Mouse (Mus musculus) stomach, embryonic 16.5 days (tissue): ENCODE data around the gene Zfp874a. TPM values are rescaled to one million over a fixed set of nuclear protein-coding genes. Genes with fewer than 3 reads are reported as not detected.
A peak's percentile ranks its signal among the peaks of the same experiment; 100 is the strongest.

ENCODE experiments used
- ATAC-seq: fragments of 200-750 bp; cut with Nextera tagmentation; 2 replicates; pipeline ENCODE4 v1.8.0; 2017; ENCODE audit warnings: moderate number of reproducible peaks, moderate TSS enrichment; ENCODE audit not compliant: insufficient read depth, low FRiP score
- H3K27ac ChIP-seq: fragments of 300-500 bp; sonication (generic); 2 replicates; pipeline ENCODE4 v1.5.1; 2014; ENCODE audit warnings: low read length
- H3K27me3 ChIP-seq: fragments of 300-500 bp; sonication (generic); 2 replicates; pipeline ENCODE4 v1.6.1; 2014; ENCODE audit warnings: low read length, control low read depth, mixed read lengths; ENCODE audit not compliant: control insufficient read depth, insufficient read depth
- H3K36me3 ChIP-seq: fragments of 300-500 bp; sonication (generic); 2 replicates; pipeline ENCODE4 v1.6.1; 2014; ENCODE audit warnings: low read length; ENCODE audit not compliant: control insufficient read depth, insufficient read depth
- H3K4me1 ChIP-seq: fragments of 300-500 bp; sonication (generic); 2 replicates; pipeline ENCODE4 v1.6.1; 2014; ENCODE audit warnings: low read length, control low read depth, mixed read lengths; ENCODE audit not compliant: control insufficient read depth, insufficient read depth
- H3K4me2 ChIP-seq: fragments of 300-500 bp; sonication (generic); 2 replicates; pipeline ENCODE4 v1.6.1; 2014; ENCODE audit warnings: low read depth, low read length, mixed read lengths
- H3K4me3 ChIP-seq: fragments of 300-500 bp; sonication (generic); replicated peaks from 2 replicates; pipeline ENCODE4 v1.5.1; 2014; ENCODE audit warnings: mild to moderate bottlenecking, low read length
- H3K9ac ChIP-seq: fragments of 300-500 bp; sonication (generic); 2 replicates; pipeline ENCODE4 v1.6.1; 2014; ENCODE audit warnings: low read length
- H3K9me3 ChIP-seq: fragments of 300-500 bp; sonication (generic); replicated peaks from 2 replicates; pipeline ENCODE4 v1.6.1; 2016; ENCODE audit warnings: low read length, control low read depth; ENCODE audit not compliant: control insufficient read depth
- WGBS: fragments of 180-500 bp; shearing (Covaris S2); extraction: QIAGEN DNeasy Blood & Tissue Kit; methylation state at CpG from one replicate; pipeline ENCODE4 v1.1.7; 2014; 5-methylcytosine and 5-hydroxymethylcytosine counted together
- polyA plus RNA-seq: library from polyadenylated mRNA; unstranded; fragments of >200 nt; fragmentation: Nextera tagmentation; extraction: Ambion mirVana; gene quantifications from 2 replicates; pipeline ENCODE4 v1.2.1, GENCODE M21; 2015

Gene Zfp874a
- polyA plus RNA-seq, result 8.9 and 9.8 TPM in 2 replicates

DNA sequence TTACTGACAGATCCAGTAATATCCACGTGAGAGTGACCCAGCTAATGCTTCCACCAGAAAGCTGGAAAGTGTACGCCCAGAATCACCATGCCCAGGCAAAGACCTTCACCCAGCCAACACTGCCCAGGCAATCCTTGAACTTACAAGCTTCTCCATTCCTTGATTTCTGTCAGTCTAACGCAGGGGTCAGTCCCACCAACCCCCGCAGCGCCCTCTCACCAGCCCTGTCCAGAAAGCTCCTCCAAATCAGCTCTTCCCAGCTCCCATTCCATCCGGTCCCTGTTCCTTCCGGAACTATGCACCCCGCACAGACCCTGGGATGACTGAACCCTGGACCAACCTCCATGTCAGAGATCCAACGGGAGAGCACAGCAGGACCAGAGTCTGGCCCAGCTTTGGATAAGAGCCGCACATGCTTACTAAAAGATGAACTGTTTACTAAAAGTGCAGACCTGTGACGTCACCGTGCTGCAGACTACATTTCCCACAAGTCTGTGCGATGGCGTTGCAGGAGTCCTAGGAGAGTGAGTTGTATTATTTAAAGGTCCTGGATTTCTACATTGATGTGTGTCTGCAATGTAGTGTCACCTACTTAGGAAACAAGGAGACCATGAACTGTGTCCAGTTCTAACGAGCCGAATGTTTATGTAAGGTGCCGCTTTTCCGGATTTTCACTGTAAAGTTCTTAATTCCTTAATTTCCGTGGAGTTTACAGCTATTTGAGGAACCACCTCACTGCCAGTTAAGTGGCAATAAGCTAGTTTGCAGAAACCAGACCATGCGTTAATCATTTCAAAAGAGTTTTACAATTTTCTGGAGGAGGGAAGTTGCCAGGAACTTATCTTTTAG, at the start of gene Zfp874a:
Zfp874a (minus strand) TSS at position 453 of the 849 bp plus-strand sequence.
- H3K4me3 ChIP-seq, result peak within 1 kb of the TSS; percentile 68
- peak within 1 kb of the TSS; percentile 49 for H3K27ac ChIP-seq
- 0 out of 2 replicates have a peak, but pooled peaks cover 3% of the 10 kb centered on the region for H3K4me1 ChIP-seq
- H3K9me3 ChIP-seq, result no peaks in the 10 kb centered on the region
- H3K4me2 ChIP-seq, result peak within 1 kb of the TSS; percentile 75
- under 1% methylated on average over 20 of the region's 20 CpGs for WGBS
- peak; percentile 96 for ATAC-seq
- H3K27me3 ChIP-seq, result no peaks in the 10 kb centered on the region
- H3K36me3 ChIP-seq, result peaks cover 5% of the 10 kb centered on the region; the same call in 1 of the 2 replicates
- H3K9ac ChIP-seq, result peak within 1 kb of the TSS; percentile 78

DNA sequence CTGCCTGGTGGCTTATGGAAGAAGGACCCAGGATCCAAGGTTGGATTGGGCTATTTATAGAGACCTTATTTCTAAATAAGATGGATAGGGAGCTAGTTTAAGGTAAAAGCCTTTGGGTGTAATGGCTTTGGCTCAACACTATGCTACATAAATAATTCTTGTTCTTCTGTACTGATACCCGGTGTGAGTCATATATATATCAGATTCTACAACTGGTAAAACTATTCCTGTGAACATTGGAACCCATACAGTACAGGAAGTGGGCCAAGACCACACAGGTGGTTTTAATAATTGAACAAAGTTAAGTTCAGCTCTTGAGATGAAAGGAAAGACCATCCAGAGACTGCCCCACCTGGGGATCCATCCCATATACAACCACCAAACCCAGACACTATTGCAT, 49.5 kb upstream of the Zfp874a start:
- Histone ChIP-seq H3K36me3 (no peaks in the 10 kb centered on the region), H3K27me3 (no peaks in the 10 kb centered on the region), H3K4me2 (no peak overlapping the region), H3K9ac (no peak overlapping the region), H3K9me3 (no peaks in the 10 kb centered on the region), H3K27ac (no peak overlapping the region), H3K4me1 (peaks cover 8% of the 10 kb centered on the region; the same call in 1 of the 2 replicates), H3K4me3 (no peak overlapping the region)
- ATAC-seq, result no peak
- WGBS, result 75% methylated on average over 1 of the region's 1 CpGs

DNA sequence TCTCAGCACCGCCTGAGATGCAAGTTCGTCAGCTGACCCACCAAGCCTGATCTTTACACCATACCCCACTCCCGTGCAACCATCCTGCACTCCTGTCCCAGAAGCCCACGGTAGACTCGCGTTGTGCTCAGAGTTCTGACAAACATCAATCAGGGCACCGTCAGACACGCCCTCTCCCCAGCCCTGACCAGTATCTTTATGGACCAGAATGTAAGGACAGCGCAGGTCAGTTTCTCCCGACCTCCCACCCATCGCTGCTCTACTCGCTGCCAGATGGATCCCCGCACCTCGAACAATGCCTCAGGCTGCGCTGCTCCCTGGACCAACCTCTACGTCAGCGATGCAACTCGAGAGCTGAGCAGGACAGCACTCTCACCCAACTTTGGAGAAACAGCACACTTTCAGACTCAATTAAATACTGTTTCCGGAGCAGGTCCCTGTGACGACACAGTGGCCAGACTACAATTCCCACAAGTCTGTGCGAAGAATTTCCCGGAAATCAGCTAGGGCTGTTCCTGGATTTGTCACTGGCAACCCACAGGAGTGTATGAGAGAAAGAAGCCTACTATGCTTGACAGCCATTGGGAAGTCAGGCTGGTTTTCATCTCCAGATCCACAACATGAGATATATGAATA, 48.8 kb upstream of the Zfp874a start, which contains the start of gene Zfp58:
Zfp58 (minus strand) TSS at position 472 of the 636 bp plus-strand sequence.
- peaks cover 8% of the 10 kb centered on the region; the same call in 1 of the 2 replicates for H3K4me1 ChIP-seq
- no peaks in the 10 kb centered on the region for H3K27me3 ChIP-seq
- ATAC-seq, result peak; percentile 96
- peak within 1 kb of the TSS; percentile 51 for H3K27ac ChIP-seq
- no peaks in the 10 kb centered on the region for H3K9me3 ChIP-seq
- peaks cover 2% of the 10 kb centered on the region; the same call in 1 of the 2 replicates for H3K36me3 ChIP-seq
- peak within 1 kb of the TSS; percentile 89 for H3K9ac ChIP-seq
- peak within 1 kb of the TSS; percentile 88 for H3K4me3 ChIP-seq
- whole genome bisulfite sequencing, result 1% methylated on average over 22 of the region's 22 CpGs
- peak within 1 kb of the TSS; percentile 80 for H3K4me2 ChIP-seq

DNA sequence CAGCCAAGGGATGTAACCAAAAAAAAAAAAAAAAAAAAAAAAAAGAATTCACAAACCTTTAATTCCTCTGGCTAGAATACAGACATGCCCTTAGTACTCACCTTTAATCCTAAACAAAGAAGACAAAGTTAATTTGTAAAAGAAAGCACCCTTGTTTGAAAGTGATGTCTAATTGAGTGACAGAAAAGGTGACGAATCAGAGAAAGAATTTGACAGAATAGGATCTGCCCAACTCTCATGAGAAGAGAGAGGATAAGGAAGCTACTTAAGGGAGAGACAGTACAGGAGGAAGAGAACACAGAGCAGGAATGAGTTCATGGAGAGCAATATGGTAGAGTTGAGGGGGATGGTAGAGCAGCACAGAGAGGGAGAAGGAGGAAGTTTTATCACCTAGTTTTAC, 44.2 kb upstream of the Zfp874a start:
- 96% methylated on average over 1 of the region's 1 CpGs for WGBS
- ATAC-seq, result no peak
- H3K4me1 ChIP-seq, result peaks cover 8% of the 10 kb centered on the region; the same call in 1 of the 2 replicates

DNA sequence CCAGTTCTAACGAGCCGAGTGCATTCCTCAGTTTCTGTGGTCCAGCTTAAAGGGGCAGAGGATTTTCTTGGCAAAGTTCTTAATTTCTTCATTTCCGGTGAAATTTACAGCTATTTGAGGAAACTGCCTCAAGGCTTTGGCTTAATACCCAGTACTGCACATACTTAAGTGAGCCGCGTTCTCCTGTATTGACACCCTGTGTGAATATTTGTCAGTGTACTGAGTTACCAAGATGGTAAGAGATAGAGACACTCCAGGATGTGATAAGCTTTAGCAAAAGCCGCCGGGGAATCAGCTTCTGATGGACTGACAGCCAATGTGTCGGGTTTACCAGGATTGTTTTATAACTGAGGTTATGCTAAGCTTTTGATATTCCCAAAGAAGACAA, 33.0 kb upstream of the Zfp874a start:
- WGBS, result 34% methylated on average over 8 of the region's 8 CpGs
- Histone ChIP-seq H3K36me3 (peaks cover 8% of the 10 kb centered on the region), H3K4me1 (peaks cover 4% of the 10 kb centered on the region), H3K9ac (peak overlapping the region; percentile 56), H3K4me3 (peak overlapping the region; percentile 63), H3K4me2 (peak overlapping the region; percentile 60), H3K27me3 (no peaks in the 10 kb centered on the region), H3K27ac (no peak overlapping the region), H3K9me3 (no peaks in the 10 kb centered on the region)
- peak; percentile 18; the same call in 1 of the 2 replicates for ATAC-seq

More for the DNA sequence above, 44.2 kb upstream of the Zfp874a start:
- Histone ChIP-seq H3K36me3 (peaks cover 45% of the 10 kb centered on the region), H3K27ac (no peak overlapping the region), H3K9ac (no peak overlapping the region), H3K27me3 (no peaks in the 10 kb centered on the region), H3K4me3 (no peak overlapping the region), H3K4me2 (no peak overlapping the region), H3K9me3 (peaks cover 14% of the 10 kb centered on the region)

DNA sequence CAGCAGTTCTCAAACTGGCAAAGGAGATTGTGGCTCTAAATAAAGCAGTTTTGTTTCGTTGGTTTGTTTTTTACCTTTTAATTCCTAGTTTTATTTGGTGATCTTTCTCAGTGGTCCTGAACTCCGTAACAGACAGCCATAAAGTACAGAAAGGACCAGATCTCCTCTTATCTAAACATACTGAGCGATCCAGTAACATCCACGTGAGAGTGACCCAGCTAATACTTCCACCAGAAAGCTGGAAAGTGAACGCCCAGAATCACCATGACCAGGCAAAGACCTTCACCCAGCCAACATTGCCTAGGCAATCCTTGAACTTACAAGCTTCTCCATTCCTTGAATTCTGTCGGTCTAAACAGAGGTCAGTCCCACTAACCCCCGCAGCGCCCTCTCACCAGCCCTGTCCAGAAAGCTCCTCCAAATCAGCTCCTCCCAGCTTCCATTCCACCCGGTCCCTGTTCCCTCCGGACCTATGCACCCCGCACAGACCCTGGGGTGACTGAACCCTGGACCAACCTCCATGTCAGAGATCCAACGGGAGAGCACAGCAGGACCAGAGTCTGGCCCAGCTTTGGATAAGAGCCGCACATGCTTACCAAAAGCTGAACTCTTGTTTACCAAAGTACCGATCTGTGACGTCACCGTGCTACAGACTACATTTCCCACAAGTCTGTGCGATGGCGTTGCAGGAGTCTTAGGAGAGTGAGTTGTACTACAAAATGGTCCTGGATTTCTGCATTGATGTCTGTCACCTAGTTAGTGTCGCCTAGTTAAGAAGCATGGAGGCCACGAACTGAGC, 32.4 kb upstream of the Zfp874a start, which contains the start of gene Zfp874b:
Zfp874b (minus strand) TSS at position 634 of the 799 bp plus-strand sequence.
- peak; percentile 92 for ATAC-seq
- H3K4me2 ChIP-seq, result peak within 1 kb of the TSS; percentile 60
- no peaks in the 10 kb centered on the region for H3K27me3 ChIP-seq
- H3K27ac ChIP-seq, result peak within 1 kb of the TSS; percentile 16; the same call in 1 of the 2 replicates
- peak within 1 kb of the TSS; percentile 78 for H3K9ac ChIP-seq
- WGBS, result 3% methylated on average over 20 of the region's 20 CpGs
- H3K36me3 ChIP-seq, result peaks cover 3% of the 10 kb centered on the region; the same call in 1 of the 2 replicates
- H3K9me3 ChIP-seq, result no peaks in the 10 kb centered on the region
- peak within 1 kb of the TSS; percentile 63 for H3K4me3 ChIP-seq
- H3K4me1 ChIP-seq, result peaks cover 4% of the 10 kb centered on the region

DNA sequence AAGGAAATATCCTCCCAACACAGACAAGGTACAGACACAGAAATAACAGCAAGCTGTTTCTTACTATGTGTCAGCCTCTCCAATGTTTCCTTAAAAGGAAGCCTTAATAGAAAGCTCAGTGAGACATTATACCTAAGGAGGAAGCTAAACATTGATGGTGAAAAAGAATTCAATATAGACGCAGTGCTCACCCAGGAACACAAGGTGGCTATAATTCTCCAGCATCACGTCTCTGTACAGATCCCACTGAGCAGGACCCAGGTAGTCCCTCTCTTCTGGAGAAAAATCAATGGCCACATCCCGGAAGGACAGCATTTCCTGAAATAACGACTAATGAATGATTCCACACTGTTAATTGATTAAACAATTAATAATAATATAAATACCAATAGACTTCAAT, 30.1 kb upstream of the Zfp874a start:
- H3K9ac ChIP-seq, result no peak overlapping the region
- no peak for ATAC-seq
- WGBS, result 52% methylated on average over 4 of the region's 4 CpGs

DNA sequence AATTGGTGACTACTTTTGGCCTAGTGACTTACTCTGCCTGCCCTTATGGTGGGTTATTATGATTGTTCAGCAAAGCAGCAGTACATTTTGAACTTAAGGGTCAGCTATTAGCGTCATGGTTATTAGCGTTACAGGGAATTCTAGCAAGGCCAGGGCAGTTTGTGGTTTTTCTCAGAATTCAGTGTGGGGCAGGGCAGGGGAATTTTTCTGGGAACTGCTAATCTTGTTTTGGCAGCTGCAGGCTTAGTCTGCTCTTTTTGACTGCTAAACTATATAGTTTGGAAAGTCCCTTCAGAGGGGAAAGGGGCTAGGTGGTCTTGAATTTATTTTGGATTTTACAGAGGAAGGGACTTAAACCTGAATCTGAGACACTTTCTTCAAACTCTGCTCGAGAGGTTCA, 17.9 kb upstream of the Zfp874a start:
- H3K9ac ChIP-seq, result no peak overlapping the region
- ATAC-seq, result no peak
- H3K36me3 ChIP-seq, result peaks cover 24% of the 10 kb centered on the region
- WGBS, result 87% methylated on average over 3 of the region's 3 CpGs
- peaks cover 6% of the 10 kb centered on the region; the same call in 1 of the 2 replicates for H3K9me3 ChIP-seq
- no peak overlapping the region for H3K4me3 ChIP-seq
- H3K4me1 ChIP-seq, result no peaks in the 10 kb centered on the region
- H3K4me2 ChIP-seq, result no peak overlapping the region
- H3K27ac ChIP-seq, result no peak overlapping the region
- H3K27me3 ChIP-seq, result no peaks in the 10 kb centered on the region

More for the DNA sequence above, 30.1 kb upstream of the Zfp874a start:
- H3K27ac ChIP-seq, result no peak overlapping the region
- no peak overlapping the region for H3K4me3 ChIP-seq
- H3K4me1 ChIP-seq, result peaks cover 4% of the 10 kb centered on the region
- no peak overlapping the region for H3K4me2 ChIP-seq
- H3K27me3 ChIP-seq, result no peaks in the 10 kb centered on the region
- H3K9me3 ChIP-seq, result no peaks in the 10 kb centered on the region
- H3K36me3 ChIP-seq, result no peaks in the 10 kb centered on the region
